Mouse (Mus musculus) liver, adult 2 months (tissue): ENCODE results near the gene Calcrl.

Experiments
- CTCF ChIP-seq: fragments of 200-500 bp; IDR thresholded peaks from 2 replicates; pipeline ENCODE4 v1.5.1; 2011; ENCODE audit warnings: low read depth, low read length, control low read depth
- POLR2A ChIP-seq: fragments of 200-500 bp; IDR thresholded peaks from 2 replicates; pipeline ENCODE4 v1.6.1; 2011; ENCODE audit warnings: low read length, control low read depth; ENCODE audit not compliant: insufficient read depth; ENCODE audit errors: extremely low read depth

DNA sequence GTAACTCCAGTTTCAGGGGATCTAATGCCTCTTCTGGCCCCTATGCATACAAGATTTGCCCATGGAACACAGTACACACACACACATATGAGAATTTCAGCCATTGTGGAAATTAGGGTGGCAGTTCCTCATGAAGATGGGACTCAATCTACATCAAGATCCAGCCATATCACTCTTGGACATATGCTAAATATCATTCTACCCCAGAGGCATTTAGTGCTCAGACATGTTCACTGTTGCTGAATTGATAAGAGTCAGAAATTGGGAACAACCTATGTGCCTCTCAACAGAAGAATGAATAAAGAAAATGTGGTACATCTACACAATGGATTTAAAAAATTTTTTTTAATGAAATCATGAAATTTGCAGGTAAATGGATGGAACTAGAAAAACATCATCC is 58.5 kb downstream of the Calcrl start:
- TF ChIP-seq CTCF (no peak), POLR2A (no peak)
